Mouse (Mus musculus) C2C12 (cell line): Measurements from ENCODE around the gene Lrrc15. TPM values are rescaled to one million over a fixed set of nuclear protein-coding genes. Genes with fewer than 3 reads are reported as not detected.

ENCODE experiments used
- H3K27me3 ChIP-seq: one replicate; pipeline ENCODE4 v1.6.1; 2011; ENCODE audit not compliant: control insufficient read depth, insufficient read depth, insufficient read length
- H3K36me3 ChIP-seq: one replicate; pipeline ENCODE4 v1.6.1; 2011; ENCODE audit not compliant: control insufficient read depth, insufficient read depth
- H3K4me3 ChIP-seq: one replicate; pipeline ENCODE4 v1.5.1; 2011; ENCODE audit warnings: mild to moderate bottlenecking, control low read depth; ENCODE audit not compliant: poor library complexity, insufficient read depth, severe bottlenecking
- H3K79me2 ChIP-seq: one replicate; pipeline ENCODE4 v1.6.1; 2011; ENCODE audit not compliant: control insufficient read depth, insufficient read depth
- H3K79me3 ChIP-seq: one replicate; pipeline ENCODE4 v1.6.1; 2011; ENCODE audit warnings: low read depth, control low read depth
- H3ac ChIP-seq: one replicate; pipeline ENCODE3; 2011; ENCODE audit warnings: low read depth; ENCODE audit not compliant: control insufficient read depth, insufficient read length
- CEBPB ChIP-seq: IDR thresholded peaks from one replicate; pipeline ENCODE4 v1.6.1; 2011; ENCODE audit warnings: low read depth, mild to moderate bottlenecking, control low read depth, moderate library complexity
- CTCF ChIP-seq: IDR thresholded peaks from one replicate; pipeline ENCODE4 v1.5.1; 2011; ENCODE audit not compliant: control insufficient read depth, insufficient read depth, insufficient read length
- FOSL1 ChIP-seq: IDR thresholded peaks from one replicate; pipeline ENCODE4 v1.8.0; 2011; ENCODE audit warnings: mild to moderate bottlenecking, low read length; ENCODE audit not compliant: poor library complexity, insufficient read depth, severe bottlenecking
- MAX ChIP-seq: IDR thresholded peaks from one replicate; pipeline ENCODE4 v1.6.1; 2011; ENCODE audit warnings: mild to moderate bottlenecking, control low read depth
- MYOD1 ChIP-seq: IDR thresholded peaks from one replicate; pipeline ENCODE4 v1.6.1; 2011; ENCODE audit warnings: low read depth; ENCODE audit not compliant: control insufficient read depth, insufficient read length
- MYOG ChIP-seq: IDR thresholded peaks from one replicate; pipeline ENCODE4 v1.6.1; 2011; ENCODE audit not compliant: control insufficient read depth, insufficient read length; ENCODE audit errors: extremely low read depth
- USF1 ChIP-seq: IDR thresholded peaks from one replicate; pipeline ENCODE4 v1.6.1; 2011; ENCODE audit warnings: low read depth, mild to moderate bottlenecking, control low read depth, moderate library complexity
- polyA plus RNA-seq: library from polyadenylated mRNA; unstranded; fragments of >200 nt; fragmentation: generic; extraction: Trizol; gene quantifications from one replicate; pipeline ENCODE4 v1.2.1, GENCODE M21; 2012; ENCODE audit warnings: missing spikeins

Lrrc15 gene
- polyA plus RNA-seq, 1 experiment: 0.26 TPM

DNA sequence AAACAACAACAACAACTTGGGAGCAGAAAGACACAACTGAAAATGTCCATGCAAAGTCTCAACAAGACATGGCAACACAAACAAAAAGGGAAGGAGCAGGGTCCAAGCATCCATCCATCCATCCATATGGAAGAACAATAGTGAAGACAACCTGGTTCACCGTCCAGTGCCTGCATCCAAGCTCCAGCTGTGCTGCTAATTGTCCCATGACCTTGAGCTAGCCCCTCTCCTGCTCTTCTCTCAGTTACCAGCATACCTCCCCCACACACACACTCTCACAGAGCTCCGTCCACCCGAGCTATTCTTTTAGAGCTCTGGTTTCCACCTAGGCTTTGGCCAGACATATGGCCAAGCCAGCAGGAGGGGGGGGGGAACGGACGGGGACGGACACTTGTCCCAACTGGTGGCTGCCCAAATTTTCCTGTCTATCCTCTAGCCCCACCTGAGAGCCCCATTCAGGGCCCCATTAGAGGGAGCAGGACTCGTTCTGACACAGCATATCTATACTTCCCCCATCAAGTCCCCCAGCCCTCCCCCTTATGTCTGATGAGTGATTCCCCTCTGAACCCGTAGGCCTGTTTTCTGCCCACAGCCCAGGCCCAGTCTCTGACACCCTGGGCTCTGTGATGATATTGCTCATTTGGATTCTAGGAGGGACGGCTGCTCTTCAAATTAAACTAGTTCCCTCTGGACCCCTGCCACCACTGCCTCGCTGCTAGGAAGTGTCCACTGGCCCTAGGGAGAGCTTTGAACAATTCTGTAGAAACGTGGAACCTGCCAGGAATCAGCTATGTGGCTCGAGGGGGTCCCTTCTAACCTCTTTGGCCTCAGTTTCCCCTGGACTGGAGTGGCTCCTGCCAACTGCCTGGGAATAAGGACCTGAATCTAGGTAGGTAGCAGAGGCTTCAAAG, 48.2 kb downstream of the Lrrc15 start:
- TF ChIP-seq CEBPB: no peak
- TF ChIP-seq MYOG: no peak
- no peak for TF ChIP-seq CTCF
- TF ChIP-seq MYOD1: no peak
- TF ChIP-seq FOSL1: no peak
- no peak for TF ChIP-seq USF1
- no peak for TF ChIP-seq MAX
- H3K27me3 ChIP-seq: no peaks in the 10 kb centered on the region

GRCm38 (mm10) chr16:30234077-30234476, 49.0 kb downstream of the Lrrc15 start:
- Histone ChIP-seq H3ac (no peak overlapping the region), H3K79me3 (no peaks in the 10 kb centered on the region), H3K27me3 (no peaks in the 10 kb centered on the region), H3K36me3 (no peaks in the 10 kb centered on the region), H3K79me2 (no peaks in the 10 kb centered on the region), H3K4me3 (no peak overlapping the region)
- TF ChIP-seq MYOD1 (no peak), CEBPB (no peak), MAX (no peak)

More for the DNA sequence above, 48.2 kb downstream of the Lrrc15 start:
- H3K4me3 ChIP-seq: no peak overlapping the region
- H3K36me3 ChIP-seq: no peaks in the 10 kb centered on the region
- no peaks in the 10 kb centered on the region for H3K79me2 ChIP-seq
- H3ac ChIP-seq: no peak overlapping the region
- no peaks in the 10 kb centered on the region for H3K79me3 ChIP-seq

- no peaks in the 10 kb centered on the region for H3K27me3 ChIP-seq
- H3K36me3 ChIP-seq: no peaks in the 10 kb centered on the region
- H3K79me3 ChIP-seq: no peaks in the 10 kb centered on the region
- H3K79me2 ChIP-seq: no peaks in the 10 kb centered on the region
- H3ac ChIP-seq: no peak overlapping the region
- no peak overlapping the region for H3K4me3 ChIP-seq
- TF ChIP-seq USF1: no peak
- TF ChIP-seq FOSL1: no peak
- no peak for TF ChIP-seq MYOG
- no peak for TF ChIP-seq MYOD1
- TF ChIP-seq MAX: no peak
- no peak for TF ChIP-seq CTCF
- no peak for TF ChIP-seq CEBPB
These were observed 51.0 kb downstream of the Lrrc15 start for GRCm38 (mm10) chr16:30231882-30232604.

DNA sequence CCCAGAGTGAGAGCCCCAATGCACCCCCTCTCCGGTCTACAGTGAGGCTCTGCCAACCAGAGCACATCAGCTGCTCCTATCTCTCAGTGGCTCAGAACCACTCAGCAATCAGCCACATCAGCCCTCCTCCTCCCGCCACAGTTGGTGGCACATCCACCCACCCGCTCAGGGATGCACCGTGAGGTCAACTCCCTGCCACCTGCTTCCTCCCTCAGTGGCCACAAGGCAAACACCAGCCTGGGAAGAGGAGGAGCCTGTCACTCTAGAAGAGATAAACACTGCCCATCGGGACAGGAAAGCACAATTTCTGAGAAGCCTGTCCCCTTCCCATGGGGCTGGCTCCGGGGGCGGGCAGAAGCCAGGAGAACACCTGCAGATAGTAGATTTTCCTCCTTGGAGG, 55.7 kb downstream of the Lrrc15 start:
- Histone ChIP-seq H3K36me3 (no peaks in the 10 kb centered on the region), H3K79me3 (no peaks in the 10 kb centered on the region), H3K27me3 (no peaks in the 10 kb centered on the region), H3K4me3 (no peak overlapping the region), H3K79me2 (no peaks in the 10 kb centered on the region), H3ac (no peak overlapping the region)
- TF ChIP-seq MYOD1 (peak; percentile 59), USF1 (no peak)

- Histone ChIP-seq H3K27me3 (no peaks in the 10 kb centered on the region), H3K79me2 (no peaks in the 10 kb centered on the region), H3K36me3 (no peaks in the 10 kb centered on the region), H3ac (no peak overlapping the region), H3K79me3 (no peaks in the 10 kb centered on the region), H3K4me3 (no peak overlapping the region)
- no peak for TF ChIP-seq MYOG
- TF ChIP-seq FOSL1: no peak
- TF ChIP-seq MYOD1: no peak
- no peak for TF ChIP-seq USF1
- TF ChIP-seq MAX: no peak
- TF ChIP-seq CEBPB: no peak
- no peak for TF ChIP-seq CTCF
These were observed 61.8 kb downstream of the Lrrc15 start for GRCm38 (mm10) chr16:30221161-30221782.

Other genes starting within 250 kb of the Lrrc15 start
- gene Hes1, start 218.9 kb downstream of the Lrrc15 start, polyA plus RNA-seq: 41.9 TPM
- gene Cpn2, start 15.8 kb downstream of the Lrrc15 start, polyA plus RNA-seq: 0.01 TPM
- gene Gp5, start 27.5 kb upstream of the Lrrc15 start, polyA plus RNA-seq: 0.20 TPM
- gene Atp13a3, start 122.7 kb upstream of the Lrrc15 start, polyA plus RNA-seq: 30.5 TPM